Mouse (Mus musculus): ENCODE measurements at regions not wholly inside any gene's neighbourhood (a gene's known extent, or its start where the extent isn't known, plus 50 kb on each side); places are given as distances from the start of the nearest gene placed in this dataset.

GRCm38 (mm10) chr2:48154706-48155105 lies 659.2 kb upstream of the Acvr2a start:
- no peak for TF ChIP-seq CTCF (IDR thresholded peaks at IDR 0.05; ENCODE audit: borderline replicate concordance, insufficient read depth, low read depth, low read length)
- no peak for TF ChIP-seq POLR2A (IDR thresholded peaks at IDR 0.05; ENCODE audit: borderline replicate concordance, insufficient read depth, low read length)

Data from cerebellum, adult 2 months (tissue).